Mouse (Mus musculus): ENCODE results near the gene Ptprk. TPM values are rescaled to one million over a fixed set of nuclear protein-coding genes. Genes with fewer than 3 reads are reported as not detected.

Ptprk gene
- 31.1 and 36.2 TPM in 2 replicates for polyA plus RNA-seq (2015; fragmentation: Nextera tagmentation; extraction: Ambion mirVana)

DNA sequence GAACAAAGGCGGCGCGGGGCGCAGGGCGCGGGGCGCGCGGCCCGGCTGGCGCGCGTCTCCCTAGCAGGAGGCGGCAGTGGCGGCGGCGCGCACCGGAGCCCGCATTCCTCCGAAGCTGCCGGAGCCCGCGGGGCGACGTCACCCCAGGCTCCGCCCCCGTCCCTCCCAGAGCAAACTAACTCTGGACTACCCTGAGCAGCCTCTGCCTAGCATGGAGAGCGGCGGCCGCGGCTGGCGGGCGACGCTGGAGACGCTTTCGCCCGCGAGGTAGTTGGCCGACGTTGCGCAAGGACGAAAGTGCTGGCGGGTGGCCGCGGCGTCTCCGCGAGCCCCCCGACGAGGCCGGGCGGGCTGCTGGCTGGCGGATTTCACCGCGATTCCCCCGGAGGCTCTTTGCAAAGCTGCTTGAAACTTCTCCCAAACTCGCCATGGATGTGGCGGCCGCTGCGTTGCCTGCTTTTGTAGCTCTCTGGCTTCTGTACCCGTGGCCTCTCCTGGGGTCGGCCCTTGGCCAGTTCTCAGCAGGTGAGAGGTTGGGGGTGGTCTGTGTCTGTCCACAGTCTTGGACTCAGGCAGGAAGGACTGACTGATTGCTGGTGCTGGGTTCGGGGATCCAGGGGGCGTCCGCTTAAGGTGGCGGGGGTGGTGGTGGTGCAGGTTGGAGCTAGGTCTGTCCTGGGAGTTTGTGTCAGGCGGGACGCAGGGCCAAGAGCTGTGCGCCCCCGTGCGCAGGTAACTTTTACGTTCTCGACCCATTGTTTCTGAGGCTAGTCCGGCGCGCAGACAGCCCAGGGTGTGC lies at the start of gene Ptprk:
Ptprk (plus strand) TSS at position 168 of the 799 bp plus-strand sequence.
- Histone ChIP-seq H3K9me3 (ENCODE audit: low read length) (no peaks in the 10 kb centered on the region), H3K27me3 (replicated peaks; ENCODE audit: insufficient read depth, low read length) (no peaks in the 10 kb centered on the region), H3K4me2 (replicated peaks; ENCODE audit: low read depth, low read length) (peak within 1 kb of the TSS; percentile 82), H3K4me3 (ENCODE audit: low read depth, low read length) (peak within 1 kb of the TSS; percentile 83), H3K4me1 (ENCODE audit: insufficient read depth, low read depth, low read length) (no peaks in the 10 kb centered on the region; the same call in 1 of the 2 replicates), H3K36me3 (ENCODE audit: insufficient read depth, low read length) (no peaks in the 10 kb centered on the region), H3K27ac (ENCODE audit: low read length) (peak within 1 kb of the TSS; percentile 97), H3K9ac (replicated peaks; ENCODE audit: low read depth) (peak within 1 kb of the TSS; percentile 89)
- TF ChIP-seq CTCF (IDR thresholded peaks at IDR 0.05): peak; percentile 12
- TF ChIP-seq EP300 (IDR thresholded peaks at IDR 0.05): no peak
- under 1% methylated on average over 61 of the region's 77 CpGs for WGBS
- ATAC-seq (peak; percentile 99), DNase-seq (ENCODE audit: low spot score) (peak; percentile 98)

GRCm38 (mm10) chr10:28027791-28028190 lies 46.8 kb upstream of the Ptprk start:
- no peaks in the 10 kb centered on the region for H3K9me3 ChIP-seq (ENCODE audit: low read length)
- 48% methylated on average over 2 of the region's 2 CpGs for WGBS
- ATAC-seq (no peak), DNase-seq (ENCODE audit: low spot score) (no peak)
- no peaks in the 10 kb centered on the region for H3K27me3 ChIP-seq (replicated peaks; ENCODE audit: insufficient read depth, low read length)
- H3K9ac ChIP-seq (replicated peaks; ENCODE audit: low read depth): no peak overlapping the region
- no peak overlapping the region for H3K4me2 ChIP-seq (replicated peaks; ENCODE audit: low read depth, low read length)
- no peaks in the 10 kb centered on the region for H3K36me3 ChIP-seq (ENCODE audit: insufficient read depth, low read length)
- no peaks in the 10 kb centered on the region for H3K4me1 ChIP-seq (ENCODE audit: insufficient read depth, low read depth, low read length)
- TF ChIP-seq CTCF (IDR thresholded peaks at IDR 0.05) (no peak), EP300 (IDR thresholded peaks at IDR 0.05) (no peak)
- H3K27ac ChIP-seq (ENCODE audit: low read length): no peak overlapping the region
- no peak overlapping the region for H3K4me3 ChIP-seq (ENCODE audit: low read depth, low read length)

DNA sequence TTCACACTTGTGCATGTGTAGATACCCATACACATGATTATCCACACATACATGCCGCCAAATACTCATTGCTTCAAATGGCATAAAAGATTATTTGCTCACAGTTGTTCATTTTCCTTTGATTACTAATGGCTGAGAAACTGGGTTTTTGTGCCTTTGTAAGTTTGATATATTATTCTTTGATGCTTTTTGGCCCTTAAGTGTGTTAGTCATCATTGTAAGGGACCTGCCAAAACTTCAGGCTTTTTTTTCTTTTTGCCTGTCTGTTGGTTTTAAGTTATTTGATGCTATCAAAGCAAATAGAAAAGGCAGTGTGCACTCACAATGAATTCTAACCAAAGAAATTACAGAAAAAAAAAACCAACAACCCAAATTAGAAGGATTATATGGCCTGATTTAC lies 38.2 kb upstream of the Ptprk start:
- Histone ChIP-seq H3K9ac (replicated peaks; ENCODE audit: low read depth) (no peak overlapping the region), H3K27me3 (replicated peaks; ENCODE audit: insufficient read depth, low read length) (no peaks in the 10 kb centered on the region), H3K36me3 (ENCODE audit: insufficient read depth, low read length) (no peaks in the 10 kb centered on the region), H3K27ac (ENCODE audit: low read length) (no peak overlapping the region), H3K4me1 (ENCODE audit: insufficient read depth, low read depth, low read length) (no peaks in the 10 kb centered on the region), H3K4me3 (ENCODE audit: low read depth, low read length) (no peak overlapping the region), H3K4me2 (replicated peaks; ENCODE audit: low read depth, low read length) (no peak overlapping the region), H3K9me3 (ENCODE audit: low read length) (no peaks in the 10 kb centered on the region)
- DNase-seq (ENCODE audit: low spot score) (no peak), ATAC-seq (no peak)
- 89% methylated on average over 1 of the region's 1 CpGs for WGBS
- TF ChIP-seq CTCF (IDR thresholded peaks at IDR 0.05) (no peak), EP300 (IDR thresholded peaks at IDR 0.05) (no peak)

- TF ChIP-seq EP300 (IDR thresholded peaks at IDR 0.05): no peak
- TF ChIP-seq CTCF (IDR thresholded peaks at IDR 0.05): no peak
- WGBS: 77% methylated on average over 4 of the region's 4 CpGs
Measured at GRCm38 (mm10) chr10:28054764-28055163, 19.9 kb upstream of the Ptprk start.

DNA sequence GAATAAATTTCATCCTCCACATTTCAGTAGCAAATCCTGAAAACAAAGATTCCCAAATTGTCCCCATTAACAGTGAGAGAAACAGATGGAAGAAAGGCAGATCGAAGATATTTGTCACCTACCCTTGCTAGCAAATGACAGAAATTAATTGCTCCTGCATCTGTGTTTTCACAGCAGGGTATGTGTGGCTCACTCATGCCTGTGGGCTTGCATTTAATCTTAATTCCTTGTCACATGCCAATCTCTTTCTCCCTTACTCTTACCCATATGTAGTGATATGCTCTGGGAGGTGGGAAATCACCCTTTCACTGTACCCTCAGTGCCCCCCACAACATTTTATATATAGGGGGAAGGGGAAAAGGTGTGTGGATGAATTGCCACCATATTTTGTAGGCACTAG lies 15.4 kb upstream of the Ptprk start:
- Histone ChIP-seq H3K4me1 (ENCODE audit: insufficient read depth, low read depth, low read length) (no peaks in the 10 kb centered on the region), H3K4me2 (replicated peaks; ENCODE audit: low read depth, low read length) (no peak overlapping the region), H3K36me3 (ENCODE audit: insufficient read depth, low read length) (no peaks in the 10 kb centered on the region), H3K9ac (replicated peaks; ENCODE audit: low read depth) (no peak overlapping the region), H3K9me3 (ENCODE audit: low read length) (no peaks in the 10 kb centered on the region), H3K27ac (ENCODE audit: low read length) (no peak overlapping the region), H3K27me3 (replicated peaks; ENCODE audit: insufficient read depth, low read length) (no peaks in the 10 kb centered on the region), H3K4me3 (ENCODE audit: low read depth, low read length) (no peak overlapping the region)
- no peak for ATAC-seq
- no peak for DNase-seq (ENCODE audit: low spot score)
- no peak for TF ChIP-seq CTCF (IDR thresholded peaks at IDR 0.05)
- no peak for TF ChIP-seq EP300 (IDR thresholded peaks at IDR 0.05)
- whole genome bisulfite sequencing: 77% methylated on average over 1 of the region's 1 CpGs

More at GRCm38 (mm10) chr10:28054764-28055163, 19.9 kb upstream of the Ptprk start:
- no peak overlapping the region for H3K9ac ChIP-seq (replicated peaks; ENCODE audit: low read depth)
- H3K4me1 ChIP-seq (ENCODE audit: insufficient read depth, low read depth, low read length): no peaks in the 10 kb centered on the region
- H3K4me3 ChIP-seq (ENCODE audit: low read depth, low read length): no peak overlapping the region
- H3K36me3 ChIP-seq (ENCODE audit: insufficient read depth, low read length): no peaks in the 10 kb centered on the region
- ATAC-seq: no peak
- DNase-seq (ENCODE audit: low spot score): no peak
- H3K9me3 ChIP-seq (ENCODE audit: low read length): no peaks in the 10 kb centered on the region
- no peak overlapping the region for H3K4me2 ChIP-seq (replicated peaks; ENCODE audit: low read depth, low read length)
- no peak overlapping the region for H3K27ac ChIP-seq (ENCODE audit: low read length)
- no peaks in the 10 kb centered on the region for H3K27me3 ChIP-seq (replicated peaks; ENCODE audit: insufficient read depth, low read length)

DNA sequence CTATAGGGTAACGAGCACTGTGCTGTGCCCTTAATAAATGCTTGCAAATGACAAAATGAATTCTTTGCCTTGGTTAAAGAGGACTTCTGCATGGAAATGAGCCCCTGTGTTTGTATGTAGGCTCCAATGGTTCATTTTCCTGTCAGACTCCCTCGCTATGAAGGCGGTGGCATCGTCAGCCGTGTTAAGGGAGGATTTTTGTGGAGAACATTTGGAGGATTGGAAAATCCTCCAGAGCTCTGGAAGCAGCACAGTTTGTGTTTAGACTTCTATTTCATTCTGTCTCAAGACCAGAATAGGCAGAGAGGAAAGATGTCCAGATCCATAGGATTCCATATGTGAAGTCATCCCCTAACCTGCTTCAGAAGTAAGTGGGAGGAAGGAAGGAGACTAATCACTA lies 6.6 kb upstream of the Ptprk start:
- WGBS: 94% methylated on average over 5 of the region's 5 CpGs
- Histone ChIP-seq H3K4me2 (replicated peaks; ENCODE audit: low read depth, low read length) (no peak overlapping the region), H3K9me3 (ENCODE audit: low read length) (no peaks in the 10 kb centered on the region), H3K27me3 (replicated peaks; ENCODE audit: insufficient read depth, low read length) (no peaks in the 10 kb centered on the region), H3K4me3 (ENCODE audit: low read depth, low read length) (no peak overlapping the region), H3K4me1 (ENCODE audit: insufficient read depth, low read depth, low read length) (no peaks in the 10 kb centered on the region), H3K9ac (replicated peaks; ENCODE audit: low read depth) (no peak overlapping the region), H3K36me3 (ENCODE audit: insufficient read depth, low read length) (no peaks in the 10 kb centered on the region), H3K27ac (ENCODE audit: low read length) (no peak overlapping the region)
- no peak for TF ChIP-seq EP300 (IDR thresholded peaks at IDR 0.05)
- ATAC-seq: no peak
- DNase-seq (ENCODE audit: low spot score): no peak

All from lung, postnatal 0 days (tissue).